ENCODE assay signal across 9 mouse cellular contexts in the genomic region with DNA sequence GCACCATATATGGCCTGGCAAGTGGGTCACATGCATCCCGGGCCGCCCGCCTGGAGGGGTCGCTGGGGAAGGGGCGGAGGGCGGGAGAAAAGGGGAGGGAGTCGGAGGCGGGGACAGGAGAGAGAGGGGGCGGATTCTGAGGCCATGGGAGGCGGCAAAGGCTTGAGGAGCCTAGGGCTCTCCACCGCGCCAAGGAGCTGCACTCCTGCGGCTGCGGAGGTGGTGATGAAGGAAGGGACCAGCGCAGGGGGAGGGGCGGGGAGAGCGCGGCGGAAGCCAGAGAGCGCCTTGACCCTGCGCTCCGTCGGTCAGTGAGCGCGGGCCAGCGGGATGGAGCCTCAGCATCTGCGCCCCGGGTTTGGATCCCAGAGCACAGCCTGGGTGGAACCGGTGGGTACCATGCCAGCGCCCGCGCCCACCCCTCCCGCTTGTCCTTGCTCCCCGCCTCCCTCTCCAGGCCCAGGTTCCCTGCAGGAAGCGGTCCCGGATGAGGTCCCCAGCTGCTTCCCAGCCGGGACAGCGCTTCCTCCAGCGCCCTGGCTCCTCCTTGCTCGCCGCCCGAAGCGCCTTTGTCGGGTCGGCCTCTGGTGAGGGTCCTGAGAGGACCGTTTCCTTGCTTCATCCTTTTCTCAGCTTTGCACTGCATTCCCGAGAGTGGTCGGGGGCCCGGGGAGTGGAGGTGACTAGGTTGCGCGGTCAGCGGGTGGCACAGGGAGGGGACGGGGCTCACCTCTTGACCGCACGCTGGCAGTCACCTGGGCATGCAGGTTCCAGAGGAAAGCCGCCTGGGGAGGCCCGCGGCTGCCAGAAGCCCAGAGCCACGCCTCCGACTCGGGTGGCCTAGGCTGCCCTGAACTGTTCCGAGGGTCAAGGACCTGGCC. TPM values are rescaled to one million over a fixed set of nuclear protein-coding genes. Genes with fewer than 3 reads are reported as not detected.
A peak's percentile ranks its signal among the peaks of the same experiment; 100 is the strongest.
DNase-seq lines count a peak whose midpoint lies in the region; ATAC-seq and TF ChIP-seq lines count a peak whose summit lies in the region.
"Not testable (repeated sequence)": the region's sequence is repeated elsewhere in the genome, so short reads cannot be mapped to it uniquely, and the experiment has no call there.
"Had no signal": no experiment of that assay in that cellular context is flagged by ENCODE, and none has a peak within 500 bp of the region (broad histone marks: within the 10 kb centered on the region; RNA-seq: fewer than 3 reads in every experiment).

TSS of gene D830030K20Rik (plus strand) at position 217 of the 881 bp plus-strand sequence.

- not testable (repeated sequence) for H3K9me3 ChIP-seq in embryonic facial prominence, embryonic 14.5 days (ENCODE audit: control insufficient read depth, low read length); heart, embryonic 11.5 days (replicated peaks; ENCODE audit: control insufficient read depth, low read length); hindbrain, postnatal 0 days (ENCODE audit: low read length); lung, embryonic 15.5 days; neural tube, embryonic 13.5 days

- TF ChIP-seq CTCF in brain, embryonic 14.5 days (IDR thresholded peaks at IDR 0.05; ENCODE audit: borderline replicate concordance, extremely low read depth, insufficient read depth, insufficient read length); hindbrain, postnatal 0 days (IDR thresholded peaks at IDR 0.05; ENCODE audit: low read depth): not testable (repeated sequence)

- TF ChIP-seq POLR2A in brain, embryonic 14.5 days (IDR thresholded peaks at IDR 0.05; ENCODE audit: borderline replicate concordance, extremely low read depth, insufficient read depth, insufficient read length, poor library complexity, severe bottlenecking), result not testable (repeated sequence)

- H3K27me3 ChIP-seq in embryonic facial prominence, embryonic 14.5 days (replicated peaks; ENCODE audit: control insufficient read depth, insufficient read depth, low read length); heart, embryonic 11.5 days (ENCODE audit: control insufficient read depth, insufficient read depth, low read length); hindbrain, postnatal 0 days (ENCODE audit: insufficient read depth, low read length); lung, embryonic 15.5 days; neural tube, embryonic 13.5 days: not testable (repeated sequence)

- WGBS in embryonic facial prominence, embryonic 14.5 days, result 0% methylated on average over 11 of the region's 62 CpGs
- WGBS in heart, embryonic 11.5 days (ENCODE audit: insufficient replicate concordance), result under 1% methylated on average over 19 of the region's 62 CpGs
- 0% methylated on average over 15 of the region's 62 CpGs for WGBS in hindbrain, postnatal 0 days
- WGBS in lung, embryonic 15.5 days, result 1% methylated on average over 28 of the region's 62 CpGs
- 0% methylated on average over 22 of the region's 62 CpGs for WGBS in neural tube, embryonic 13.5 days

- H3K4me2 ChIP-seq in embryonic facial prominence, embryonic 14.5 days (ENCODE audit: low read depth, low read length), result peak within 1 kb of the TSS; percentile 59
- H3K4me2 ChIP-seq in heart, embryonic 11.5 days, result peak within 1 kb of the TSS; percentile 70
- H3K4me2 ChIP-seq in hindbrain, postnatal 0 days (ENCODE audit: low read depth, low read length), result peak within 1 kb of the TSS; percentile 58
- H3K4me2 ChIP-seq in lung, embryonic 15.5 days, result peak within 1 kb of the TSS; percentile 84
- peak within 1 kb of the TSS; percentile 74 for H3K4me2 ChIP-seq in neural tube, embryonic 13.5 days

- intact Hi-C loops in left cerebral cortex, postnatal 4 days (cut with DNase I), result not testable (repeated sequence)

- H3K4me1 ChIP-seq in embryonic facial prominence, embryonic 14.5 days (ENCODE audit: control insufficient read depth, insufficient read depth, low read length); heart, embryonic 11.5 days (ENCODE audit: control insufficient read depth, insufficient read depth, low read length); hindbrain, postnatal 0 days (ENCODE audit: insufficient read depth, low read length); lung, embryonic 15.5 days; neural tube, embryonic 13.5 days (replicated peaks): not testable (repeated sequence)

- H3K27ac ChIP-seq in embryonic facial prominence, embryonic 14.5 days (replicated peaks; ENCODE audit: low read depth, low read length); heart, embryonic 11.5 days (ENCODE audit: low read depth, low read length); hindbrain, postnatal 0 days; lung, embryonic 15.5 days; neural tube, embryonic 13.5 days (replicated peaks): not testable (repeated sequence)

- peak within 1 kb of the TSS; percentile 35 for H3K4me3 ChIP-seq in embryonic facial prominence, embryonic 14.5 days (ENCODE audit: low read depth, low read length)
- H3K4me3 ChIP-seq in heart, embryonic 11.5 days (ENCODE audit: low read depth, low read length), result peak within 1 kb of the TSS; percentile 50
- peak within 1 kb of the TSS; percentile 47 for H3K4me3 ChIP-seq in hindbrain, postnatal 0 days (ENCODE audit: low read length)
- peak within 1 kb of the TSS; percentile 43 for H3K4me3 ChIP-seq in lung, embryonic 15.5 days
- peak within 1 kb of the TSS; percentile 55 for H3K4me3 ChIP-seq in neural tube, embryonic 13.5 days

- peak; percentile 9 for DNase-seq in brain, embryonic 14.5 days (ENCODE audit: low read depth)
- not testable (repeated sequence) for DNase-seq in embryonic facial prominence, embryonic 14.5 days (ENCODE audit: low spot score)
- peak; percentile 1 for DNase-seq in hindbrain, postnatal 0 days (ENCODE audit: low spot score)
- peak; percentile 1 for DNase-seq in left cerebral cortex, postnatal 4 days
- peak; percentile 2 for DNase-seq in urinary bladder, postnatal 25 days (ENCODE audit: low spot score)

- peak within 1 kb of the TSS; percentile 35; the same call in 1 of the 2 replicates for H3K9ac ChIP-seq in embryonic facial prominence, embryonic 14.5 days (ENCODE audit: low read depth, low read length)
- peak within 1 kb of the TSS; percentile 36; the same call in 1 of the 2 replicates for H3K9ac ChIP-seq in heart, embryonic 11.5 days (ENCODE audit: low read depth, low read length)
- not testable (repeated sequence) for H3K9ac ChIP-seq in hindbrain, postnatal 0 days (replicated peaks; ENCODE audit: low read length); lung, embryonic 15.5 days
- H3K9ac ChIP-seq in neural tube, embryonic 13.5 days, result peak within 1 kb of the TSS; percentile 72

- H3K36me3 ChIP-seq in embryonic facial prominence, embryonic 14.5 days (ENCODE audit: control insufficient read depth, insufficient read depth, low read length); heart, embryonic 11.5 days (ENCODE audit: control insufficient read depth, insufficient read depth, low read length); hindbrain, postnatal 0 days (ENCODE audit: insufficient read depth, low read length); lung, embryonic 15.5 days; neural tube, embryonic 13.5 days: not testable (repeated sequence)

- ATAC-seq in embryonic facial prominence, embryonic 14.5 days (ENCODE audit: low read depth); heart, embryonic 11.5 days (replicated peaks; ENCODE audit: insufficient number of reproducible peaks, low FRiP score, low TSS enrichment); hindbrain, postnatal 0 days; lung, embryonic 15.5 days (ENCODE audit: borderline replicate concordance, extremely low read depth, low FRiP score, low TSS enrichment): not testable (repeated sequence)
- ATAC-seq in neural tube, embryonic 13.5 days (ENCODE audit: low read depth), result peak; percentile 79

RNA-seq across cellular contexts. Expression of gene D830030K20Rik, which starts in this region (rescaled TPM):
- 9.2 and 11.6 TPM in 2 replicates for polyA plus RNA-seq in brain, embryonic 14.5 days (2012; rRNA removed)
- 2.6 and 3.4 TPM in 2 replicates for polyA plus RNA-seq in embryonic facial prominence, embryonic 14.5 days (2014; fragmentation: Nextera tagmentation; extraction: Ambion mirVana)
- polyA plus RNA-seq in heart, embryonic 11.5 days (2014; fragmentation: Nextera tagmentation; extraction: Ambion mirVana), result 43.6 TPM in 2 replicates
- total RNA-seq in hindbrain, postnatal 0 days (2014; rRNA removed), result 10.3 and 13.3 TPM in 2 replicates
- polyA plus RNA-seq in hindbrain, postnatal 0 days (2015; fragmentation: Nextera tagmentation; extraction: Ambion mirVana), result 29.5 and 31.8 TPM in 2 replicates
- total RNA-seq in left cerebral cortex, postnatal 4 days (2021), result 10 to 100 TPM; 10.3 to 13.5 TPM
- polyA plus RNA-seq in lung, embryonic 15.5 days (2015; fragmentation: Nextera tagmentation; extraction: Ambion mirVana), result 5.7 TPM in 2 replicates
- 21.3 and 25.5 TPM in 2 replicates for polyA plus RNA-seq in neural tube, embryonic 13.5 days (2015; fragmentation: Nextera tagmentation; extraction: Ambion mirVana)
- total RNA-seq: adrenal gland, adult 2 months had no signal
